Mouse (Mus musculus): Measurements from ENCODE around the gene Pde7b.

The Pde7b gene

DNA sequence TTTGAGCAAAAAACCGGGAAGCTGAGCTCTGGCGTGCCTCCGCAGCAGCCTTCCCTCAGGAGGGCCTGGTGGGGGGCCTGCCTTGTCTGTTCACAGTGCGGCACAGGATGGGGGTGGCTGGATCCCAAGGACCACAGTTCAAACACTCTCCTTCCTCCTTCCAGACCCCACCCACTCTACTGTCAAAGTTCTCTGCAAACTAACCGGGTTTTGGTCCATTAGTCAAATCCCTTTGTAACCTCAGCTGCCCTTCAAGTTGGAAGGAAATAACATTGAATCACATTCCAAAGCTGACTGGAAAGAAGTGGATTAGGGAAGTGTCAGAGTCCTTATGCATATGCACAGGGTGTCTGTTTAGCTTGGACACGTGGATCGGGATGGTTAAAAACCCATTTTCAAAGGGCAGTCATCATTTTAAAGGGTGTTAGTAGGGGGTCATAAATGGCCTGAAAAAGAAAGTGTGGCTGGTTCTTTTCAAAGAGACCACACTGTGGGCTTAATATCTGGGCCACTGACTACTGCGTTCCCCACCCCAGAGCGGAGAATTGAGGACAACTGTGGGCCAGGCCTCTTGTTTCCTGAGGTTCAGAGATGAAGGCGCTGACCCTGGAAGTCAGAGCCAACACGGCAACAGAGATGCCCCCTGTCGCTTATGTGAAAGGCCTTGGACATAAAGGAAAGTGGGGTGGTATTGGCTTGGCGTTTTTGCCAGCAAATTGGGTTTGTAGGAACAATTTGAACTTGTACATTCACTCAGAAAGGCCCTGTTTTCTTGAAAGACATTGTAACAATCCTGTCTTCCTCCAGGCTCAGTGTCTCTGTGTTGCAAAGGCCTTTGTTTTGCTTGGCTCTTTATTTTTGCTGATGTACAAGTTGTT is 175.8 kb downstream of the Pde7b start:
- CTCF ChIA-PET: no interaction called here

DNA sequence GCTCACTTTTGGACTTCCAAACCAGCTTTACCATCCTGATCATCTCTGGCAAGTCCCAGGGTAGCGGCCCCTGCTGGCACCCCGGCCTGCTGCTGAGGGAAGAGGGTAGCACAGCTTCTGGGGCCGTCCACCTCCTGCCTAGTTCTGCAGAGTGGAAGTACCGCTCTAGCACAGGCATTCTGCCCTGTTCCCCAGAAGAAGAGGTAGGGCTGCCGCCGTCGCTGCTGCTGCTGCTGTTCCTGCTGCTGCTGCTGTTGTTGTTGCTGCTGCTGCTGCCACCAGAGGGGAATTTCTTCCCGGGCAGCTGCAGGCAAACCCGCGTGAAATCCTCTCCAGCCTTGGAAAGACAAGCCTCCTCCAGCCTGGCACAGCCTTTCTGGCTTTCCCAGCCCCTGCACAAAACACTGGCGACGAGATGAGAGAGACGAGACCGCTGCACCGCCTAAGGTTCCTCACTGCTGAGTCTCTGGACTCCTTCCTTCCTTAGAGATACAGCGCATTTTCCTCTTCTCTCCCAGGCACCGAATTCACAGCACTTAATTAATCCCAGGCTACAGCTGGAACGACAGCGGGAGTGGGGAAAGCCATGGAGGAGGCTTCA is 176.8 kb downstream of the Pde7b start:
- CTCF ChIA-PET: no interaction called here

DNA sequence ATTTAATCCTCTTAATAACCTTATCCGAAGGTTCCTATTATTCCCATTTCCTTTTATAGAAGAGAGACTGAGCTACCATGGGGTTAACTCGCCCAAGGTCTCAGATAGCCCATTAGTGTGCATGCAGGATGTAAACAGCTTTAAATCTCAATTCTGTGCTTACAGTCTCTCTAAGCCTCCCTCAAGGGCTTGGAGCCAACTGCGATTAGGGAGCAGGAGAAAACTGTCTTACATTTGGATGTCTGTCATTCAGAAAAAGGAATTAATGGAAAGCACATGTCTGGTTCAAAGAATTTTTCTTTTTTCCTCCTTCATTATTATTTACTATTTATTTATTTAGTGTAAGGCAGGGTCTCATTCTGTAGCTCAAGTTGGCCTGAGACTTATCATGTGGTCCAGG is 181.8 kb downstream of the Pde7b start:
- CTCF ChIA-PET: no interaction called here

DNA sequence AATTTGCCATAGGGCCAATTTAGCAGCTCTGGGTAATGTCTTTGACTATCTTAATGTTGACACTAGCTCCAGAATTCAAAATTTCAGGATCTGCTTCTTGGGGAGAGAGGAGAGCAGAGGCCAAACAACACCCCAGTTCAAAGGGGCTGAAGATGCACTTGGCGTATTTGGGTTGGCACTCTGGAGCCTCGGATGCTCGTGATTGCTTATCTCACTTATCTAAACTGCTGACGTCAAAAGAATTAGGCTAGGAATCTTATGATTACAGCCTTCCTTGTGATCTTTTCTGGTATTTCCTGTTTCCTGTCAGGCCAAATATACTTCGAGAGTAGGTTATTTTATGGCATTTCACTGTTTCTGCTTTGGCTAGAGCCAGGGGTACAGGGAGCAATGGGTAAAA is 191.1 kb downstream of the Pde7b start:
- CTCF ChIA-PET: no interaction called here

DNA sequence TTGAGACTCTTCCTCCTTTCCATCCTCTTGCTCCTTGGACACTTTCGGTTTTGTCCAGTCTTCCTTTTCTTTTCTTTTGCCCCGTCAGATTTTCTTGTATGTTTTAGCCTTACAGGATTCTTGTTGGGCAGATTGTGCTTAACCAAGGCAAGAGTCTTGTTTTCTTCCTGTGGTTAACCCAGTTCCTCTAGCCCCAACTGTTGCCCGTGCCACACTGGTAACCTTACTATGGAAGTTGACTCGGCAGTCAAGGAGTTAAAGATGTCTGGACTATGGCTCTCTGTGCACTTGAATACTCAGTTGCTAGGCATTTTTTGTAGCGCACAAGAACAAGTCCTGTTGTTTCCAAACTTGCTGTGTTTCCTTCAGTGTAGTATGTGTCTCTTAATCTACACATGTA is 193.0 kb downstream of the Pde7b start:
- CTCF ChIA-PET: no interaction called here

DNA sequence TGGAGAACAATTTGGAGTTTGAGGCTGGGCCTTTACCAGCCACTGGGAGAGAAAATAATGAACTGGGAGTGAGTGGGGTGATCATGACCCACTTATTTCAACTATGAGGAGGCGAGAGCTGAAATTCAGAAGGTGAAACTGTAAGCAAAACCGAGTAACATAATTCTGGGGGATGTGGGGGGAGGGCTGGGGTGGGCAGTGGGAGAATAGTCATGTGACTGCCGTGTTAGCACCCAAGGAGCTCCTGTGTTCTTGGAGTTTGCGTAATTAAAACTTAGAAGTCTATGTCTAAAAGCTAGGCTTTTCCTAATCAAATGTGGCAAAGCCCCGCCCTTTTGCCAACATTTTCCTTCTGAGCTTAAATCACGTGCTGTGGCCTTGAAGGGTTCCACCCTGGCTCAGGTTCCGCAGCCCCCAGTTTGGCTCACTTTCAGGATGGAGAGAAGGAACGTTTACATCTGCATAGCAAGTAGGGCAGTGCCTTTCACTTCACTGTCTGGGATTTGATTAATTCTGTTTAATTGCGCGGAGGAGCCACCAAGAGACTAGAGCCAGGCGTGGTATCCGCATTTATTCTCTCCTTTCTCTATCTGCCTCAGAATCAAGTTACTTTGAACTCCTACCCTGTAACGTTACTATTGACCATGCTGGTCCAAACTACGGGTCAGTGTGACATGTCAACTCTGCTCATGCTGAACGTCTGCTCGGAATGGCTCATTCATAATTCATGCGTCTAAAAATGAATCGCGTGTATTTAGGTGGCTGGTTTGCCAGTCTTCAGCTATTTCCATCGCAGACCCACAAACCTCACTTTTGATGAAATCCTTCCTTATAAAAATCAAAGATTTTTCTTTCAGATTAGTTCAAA is 196.1 kb downstream of the Pde7b start:
- CTCF ChIA-PET: no interaction called here

DNA sequence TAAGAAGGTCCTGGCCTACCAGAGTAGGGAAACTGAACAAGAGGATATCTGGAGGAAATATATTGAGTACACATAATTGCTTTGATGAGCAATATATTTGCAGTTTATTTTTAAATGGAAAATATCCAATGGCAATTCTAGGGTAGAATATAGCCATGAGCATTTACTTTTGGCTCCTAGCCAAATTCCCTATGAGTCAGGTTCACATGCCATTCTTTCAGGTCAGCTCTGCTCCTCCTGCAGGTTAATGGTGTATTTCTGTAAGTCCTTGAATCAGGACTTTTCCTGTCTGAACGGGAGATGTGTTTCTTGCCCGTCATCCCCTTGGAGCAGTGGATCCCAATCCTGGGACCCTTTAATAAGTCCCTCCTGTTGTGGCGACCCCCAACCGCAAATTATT is 197.1 kb downstream of the Pde7b start:
- CTCF ChIA-PET: no interaction called here

DNA sequence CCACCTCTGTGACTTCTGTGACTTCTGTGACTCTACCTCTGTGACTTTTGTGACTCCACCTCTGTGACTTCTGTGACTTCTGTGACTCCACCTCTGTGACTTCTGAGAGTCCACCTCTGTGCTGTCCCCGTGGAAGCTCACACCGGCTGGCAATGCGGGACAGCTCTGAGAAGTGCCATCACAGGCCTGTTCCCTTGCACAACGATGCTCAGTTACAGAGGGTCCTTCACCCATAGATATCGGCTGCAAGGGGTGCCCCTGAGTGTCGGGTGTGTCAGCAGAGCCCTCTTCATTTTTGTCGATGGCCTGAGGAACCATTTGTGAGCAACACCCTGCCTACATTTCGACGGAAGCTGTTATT is 206.4 kb downstream of the Pde7b start:
- CTCF ChIA-PET: interaction anchor here (1.2 kb wide), 1 partner anchor 207 kb away, joined by 3 read pairs; no protein-coding TSS in a partner anchor

DNA sequence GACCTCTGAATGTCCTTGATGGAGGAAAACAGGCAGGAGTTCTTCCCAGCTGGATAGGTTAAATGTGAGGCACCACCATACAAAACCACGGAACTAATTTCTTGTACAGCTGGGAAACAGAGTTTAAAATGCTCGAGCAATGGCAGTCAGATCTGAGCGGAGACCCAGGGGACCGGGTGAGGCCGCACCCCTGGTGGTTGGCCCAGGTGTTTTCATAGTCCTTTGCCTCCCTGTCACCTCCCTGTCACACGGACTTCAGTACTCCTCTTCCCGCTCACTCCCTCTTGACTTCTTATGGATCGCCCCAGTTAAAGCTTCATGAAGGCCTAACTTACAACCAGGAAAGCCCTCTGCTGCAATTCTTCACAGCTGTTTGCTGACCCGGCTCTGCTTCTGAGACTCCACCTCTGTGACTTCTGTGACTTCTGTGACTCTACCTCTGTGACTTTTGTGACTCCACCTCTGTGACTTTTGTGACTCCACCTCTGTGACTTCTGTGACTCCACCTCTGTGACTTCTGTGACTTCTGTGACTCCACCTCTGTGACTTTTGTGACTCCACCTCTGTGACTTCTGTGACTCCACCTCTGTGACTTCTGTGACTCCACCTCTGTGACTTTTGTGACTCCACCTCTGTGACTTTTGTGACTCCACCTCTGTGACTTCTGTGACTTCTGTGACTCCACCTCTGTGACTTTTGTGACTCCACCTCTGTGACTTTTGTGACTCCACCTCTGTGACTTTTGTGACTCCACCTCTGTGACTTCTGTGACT is 206.9 kb downstream of the Pde7b start:
- CTCF ChIA-PET: interaction anchor here (0.7 to 1.2 kb wide), 2 partner anchors 18 to 207 kb away, joined by 3 read pairs; no protein-coding TSS in a partner anchor

DNA sequence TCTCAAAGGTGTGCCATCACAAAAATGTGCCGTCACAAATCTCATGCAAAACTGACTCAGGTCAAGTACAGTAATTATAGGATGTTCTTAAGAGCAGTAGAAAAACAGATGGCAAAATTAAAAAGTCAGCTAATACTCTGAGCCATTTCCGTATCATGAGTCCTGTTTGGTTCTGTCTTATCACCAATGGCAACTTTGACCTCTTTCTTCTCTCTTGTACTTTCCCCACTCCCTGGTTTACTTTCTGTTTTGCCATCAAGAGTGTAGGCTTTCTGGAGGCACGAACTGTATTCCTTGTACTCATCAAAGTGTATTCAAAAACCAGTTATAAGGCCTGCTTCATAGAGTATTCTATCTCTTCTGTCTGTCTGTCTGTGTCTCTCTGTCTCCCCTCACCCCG is 211.0 kb downstream of the Pde7b start:
- CTCF ChIA-PET: no interaction called here

DNA sequence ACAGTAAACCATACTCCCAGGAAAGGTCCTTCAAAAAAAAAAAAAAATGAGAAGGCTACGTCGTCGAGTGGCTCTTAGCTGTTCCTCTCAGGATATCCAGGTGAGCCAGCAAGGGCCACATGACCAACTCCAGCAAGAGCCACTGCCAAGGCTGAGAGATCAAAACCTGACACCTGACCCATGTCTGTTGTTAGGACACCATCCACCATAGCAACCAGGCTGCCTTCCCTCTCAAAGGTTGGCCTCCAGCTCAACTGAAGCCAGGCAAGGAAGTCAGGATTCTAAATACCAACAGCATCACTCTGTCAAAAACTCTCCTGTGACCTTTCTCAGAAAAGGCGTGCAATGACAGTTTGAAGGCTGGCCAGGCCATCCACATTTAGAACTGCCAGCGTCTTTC is 211.4 kb downstream of the Pde7b start:
- CTCF ChIA-PET: no interaction called here

DNA sequence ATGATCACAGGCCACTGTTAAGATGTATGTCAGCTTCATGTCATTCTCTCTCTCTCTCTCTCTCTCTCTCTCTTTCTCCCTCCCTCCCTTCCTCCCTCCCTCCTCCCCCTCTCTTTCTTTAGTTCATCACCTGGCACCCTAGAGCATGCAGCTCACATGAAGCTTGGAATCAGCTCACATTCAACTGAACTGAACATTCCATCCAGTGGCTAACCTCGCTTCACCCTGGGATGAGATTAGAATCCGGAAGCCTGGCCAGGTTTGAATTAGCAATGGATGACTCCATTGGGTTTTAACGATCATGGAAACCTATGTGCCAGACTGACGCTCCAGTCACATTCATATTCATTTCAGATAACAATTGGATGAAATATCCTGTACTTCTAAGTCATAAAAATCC is 215.1 kb downstream of the Pde7b start:
- CTCF ChIA-PET: interaction anchor here (0.6 kb wide), 1 partner anchor 104 kb away, joined by 4 read pairs; no protein-coding TSS in a partner anchor

DNA sequence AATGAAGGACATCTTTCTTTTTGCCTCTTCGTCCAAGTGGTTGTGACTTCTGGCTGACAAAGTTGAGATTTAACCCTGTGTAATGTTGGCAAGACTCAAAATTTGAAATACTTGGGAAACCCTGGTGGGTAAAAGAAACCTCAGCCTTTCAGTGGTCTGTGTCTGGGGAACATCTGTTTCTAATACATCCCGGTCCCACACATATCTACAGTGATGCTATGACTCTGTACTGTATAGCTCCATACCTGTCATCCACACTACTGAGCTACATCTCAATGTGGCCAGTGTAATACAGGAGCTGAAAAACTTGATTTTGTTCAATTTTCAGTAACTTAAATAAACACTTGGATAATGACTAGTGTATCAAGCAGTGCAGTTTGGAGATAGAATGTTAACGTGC is 216.4 kb downstream of the Pde7b start:
- CTCF ChIA-PET: no interaction called here

DNA sequence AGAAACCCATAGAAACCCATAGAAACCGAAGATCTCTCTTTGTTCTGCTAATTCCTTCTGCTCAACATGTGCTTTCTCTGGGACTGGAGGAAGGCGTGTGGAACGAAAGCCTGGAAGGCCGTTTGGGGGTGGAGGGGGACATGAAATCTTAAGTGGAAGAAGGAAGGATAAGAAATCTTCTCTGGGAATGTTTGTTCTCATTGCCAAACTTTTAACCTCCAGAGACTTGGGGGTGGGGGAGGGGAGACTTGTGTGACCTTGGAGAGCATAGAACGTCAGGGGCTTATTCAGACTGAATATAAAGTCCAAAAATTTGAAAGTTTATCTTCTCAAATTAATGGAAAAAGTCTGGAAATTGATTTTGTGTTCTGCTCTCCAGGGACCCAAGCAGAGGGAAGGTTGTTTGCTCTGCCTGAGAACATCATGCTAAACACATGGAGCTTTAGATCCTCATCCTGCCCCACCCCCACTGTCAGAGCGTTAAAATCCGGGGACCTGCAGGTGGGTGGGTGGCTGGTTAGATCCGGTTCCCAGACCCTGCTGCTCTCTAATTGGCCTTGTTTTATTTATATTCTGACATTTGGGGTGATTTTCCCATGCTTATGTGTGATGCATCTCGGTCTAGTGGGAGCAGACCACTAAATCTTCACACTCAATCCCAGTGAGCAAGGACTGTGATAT is 217.0 kb downstream of the Pde7b start:
- CTCF ChIA-PET: no interaction called here

DNA sequence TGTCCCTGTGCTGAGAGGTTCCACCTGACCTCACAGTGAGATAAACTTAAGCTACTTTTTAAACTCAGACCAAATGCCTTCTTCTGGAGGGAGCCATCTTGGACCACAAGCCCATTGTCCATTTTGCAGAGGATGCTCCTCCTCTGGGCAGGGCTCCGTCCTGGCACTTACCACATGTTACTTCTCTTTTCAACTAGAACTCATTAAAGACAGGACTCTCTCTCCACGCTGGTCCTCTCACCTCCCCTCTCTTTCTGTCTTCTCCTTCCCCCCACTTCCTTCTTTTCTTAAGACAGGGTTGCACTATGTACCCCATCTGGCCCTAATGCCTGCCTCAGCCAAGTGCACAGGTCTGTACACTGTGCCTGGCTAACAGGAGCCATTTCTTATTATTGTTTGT is 217.8 kb downstream of the Pde7b start:
- CTCF ChIA-PET: interaction anchor here (0.7 kb wide), 1 partner anchor 235 kb away, joined by 4 read pairs; no protein-coding TSS in a partner anchor

DNA sequence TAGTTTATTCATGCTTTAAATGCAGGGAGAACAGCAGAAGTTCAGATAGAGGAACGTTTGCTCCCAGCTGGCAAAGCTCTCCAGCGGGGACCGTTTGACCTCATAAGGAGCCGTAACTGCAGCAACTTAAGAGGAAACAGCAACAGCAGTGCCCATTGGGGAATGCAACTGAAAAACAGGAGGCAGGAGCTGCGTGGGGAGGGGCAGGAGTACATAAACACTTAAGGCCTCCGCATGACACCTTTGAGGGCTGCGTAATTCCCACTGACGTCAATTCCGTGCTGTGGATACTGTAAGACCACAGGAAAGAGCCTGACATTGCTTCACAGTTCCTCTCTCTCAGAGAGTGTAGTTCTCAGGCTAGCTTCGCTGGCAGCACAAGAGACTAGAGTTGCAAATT is 219.4 kb downstream of the Pde7b start:
- CTCF ChIA-PET: no interaction called here

DNA sequence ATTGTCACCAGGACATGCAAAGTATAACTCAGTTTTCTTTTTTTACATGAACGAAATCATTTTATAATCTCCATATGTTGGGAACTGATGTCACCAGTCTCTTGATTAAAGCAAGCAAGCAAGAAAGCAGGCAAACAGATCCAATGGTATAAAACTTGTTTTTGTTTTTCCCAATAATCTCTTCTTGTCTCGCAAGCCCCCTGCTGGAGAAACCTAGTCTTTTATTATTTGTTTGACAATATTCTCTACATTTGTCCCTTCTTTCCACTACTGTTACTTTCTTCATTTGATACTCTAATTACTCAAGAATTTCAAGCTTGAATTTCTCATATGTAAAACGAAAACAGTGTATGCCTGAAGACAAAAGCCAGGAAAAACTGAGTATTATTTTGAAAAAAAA is 220.1 kb downstream of the Pde7b start:
- CTCF ChIA-PET: interaction anchor here (0.7 kb wide), 1 partner anchor 446 kb away, joined by 6 read pairs; no protein-coding TSS in a partner anchor

DNA sequence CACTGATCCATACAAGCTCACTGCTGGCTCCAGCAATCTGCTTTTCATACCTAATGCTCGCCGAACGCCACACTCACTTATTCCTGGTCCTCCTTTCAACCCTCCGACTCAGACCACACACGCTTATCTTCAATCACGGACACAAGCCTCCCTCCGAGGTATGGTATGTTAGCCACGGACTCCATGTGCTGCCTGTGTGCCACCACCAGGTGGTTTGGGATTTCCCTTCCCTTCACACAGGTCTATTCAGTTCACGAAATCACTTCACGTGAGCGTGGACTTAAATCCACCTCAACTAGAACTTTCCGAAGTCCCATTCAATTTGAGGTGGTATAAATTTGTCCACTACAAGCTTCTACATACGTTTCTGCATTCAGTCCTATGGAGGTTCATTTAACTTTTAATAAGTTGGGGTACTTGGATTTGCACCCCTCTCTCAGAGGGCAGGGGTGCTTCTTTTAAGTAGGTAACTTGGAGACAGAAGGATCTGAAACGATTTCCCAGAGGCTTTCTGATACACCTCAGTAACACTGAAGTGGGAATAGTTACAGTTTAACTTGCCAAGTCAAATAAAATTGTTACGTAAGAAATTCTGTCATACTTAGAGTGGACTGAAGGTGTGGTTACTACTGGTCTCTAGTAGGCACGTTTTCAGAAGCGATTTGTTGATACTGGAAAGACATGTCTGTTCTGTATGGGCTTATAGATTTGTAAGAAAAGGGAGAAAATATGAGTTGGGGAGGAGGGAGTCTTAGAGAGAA is 221.4 kb downstream of the Pde7b start:
- CTCF ChIA-PET: no interaction called here

DNA sequence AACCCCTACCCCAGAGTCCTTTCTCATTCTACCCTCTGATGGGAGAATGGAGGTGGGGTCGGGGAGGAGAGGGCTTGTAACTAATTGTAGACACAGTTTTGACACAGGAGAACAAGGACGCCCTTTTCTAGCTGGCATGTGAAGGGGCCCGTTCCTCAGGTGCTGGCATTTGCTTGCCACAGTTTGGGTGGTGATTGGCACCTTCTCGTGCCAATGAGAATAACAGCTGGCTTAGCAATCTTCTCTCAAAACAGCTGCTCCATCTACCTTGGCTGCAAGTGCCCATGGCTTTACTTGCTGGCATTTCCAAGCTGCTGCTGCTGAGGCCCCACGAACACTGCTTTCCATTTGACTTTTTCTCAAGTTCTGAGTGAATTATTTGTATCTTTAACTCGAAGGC is 223.7 kb downstream of the Pde7b start:
- CTCF ChIA-PET: no interaction called here

DNA sequence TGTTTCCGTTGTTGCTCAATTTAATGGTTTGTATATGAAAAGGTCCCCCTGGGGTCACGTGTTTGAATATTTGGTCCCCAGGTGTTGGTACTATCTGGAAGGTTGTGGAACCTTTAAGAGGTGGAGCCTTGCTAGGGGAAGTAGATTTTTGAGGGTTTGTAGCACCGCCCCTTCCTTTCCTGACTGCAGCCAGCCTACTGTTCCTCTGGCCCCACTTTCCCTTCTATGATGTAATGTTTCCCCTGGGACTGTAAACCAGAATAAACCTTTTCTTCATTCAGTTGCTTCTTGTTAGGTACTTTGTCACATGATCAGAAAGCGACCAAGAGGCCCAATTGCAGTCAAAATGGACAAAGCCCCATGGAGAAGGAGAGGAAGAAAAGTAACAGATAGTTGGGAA is 229.8 kb downstream of the Pde7b start:
- CTCF ChIA-PET: no interaction called here

All from spleen, embryonic (tissue).